Mouse (Mus musculus): ENCODE results near the gene Il9. TPM values are rescaled to one million over a fixed set of nuclear protein-coding genes. Genes with fewer than 3 reads are reported as not detected.

Gene Il9
- polyA plus RNA-seq, 1 experiment from 2014 or later = not detected

GRCm38 (mm10) chr13:56435615-56436287 lies 46.3 kb downstream of the Il9 start:
- peaks cover under 1% of the 10 kb centered on the region; the same call in 1 of the 2 replicates for H3K9me3 ChIP-seq (ENCODE audit: low read length)
- H3K4me1 ChIP-seq (ENCODE audit: insufficient read depth) = no peaks in the 10 kb centered on the region; the same call in none of the 2 replicates
- H3K4me3 ChIP-seq (ENCODE audit: low read depth, low read length) = no peak overlapping the region
- H3K27me3 ChIP-seq (ENCODE audit: insufficient read depth, low read length) = peaks cover 11% of the 10 kb centered on the region; the same call in 1 of the 2 replicates
- H3K36me3 ChIP-seq (replicated peaks; ENCODE audit: insufficient read depth, low read length) = no peaks in the 10 kb centered on the region
- DNase-seq (no peak), ATAC-seq (no peak)
- H3K27ac ChIP-seq (ENCODE audit: low read depth) = no peak overlapping the region
- no peak overlapping the region for H3K9ac ChIP-seq (replicated peaks)
- TF ChIP-seq EP300 (IDR thresholded peaks at IDR 0.05; ENCODE audit: low read depth) (no peak), CTCF (IDR thresholded peaks at IDR 0.05; ENCODE audit: low read depth) (peak; percentile 26)
- no peak overlapping the region for H3K4me2 ChIP-seq (ENCODE audit: low read depth, low read length)
- 62% methylated on average over 10 of the region's 10 CpGs for WGBS (ENCODE audit: insufficient replicate concordance)

- DNase-seq (peak; percentile 52), ATAC-seq (peak; percentile 9; the same call in 1 of the 2 replicates)
- H3K4me3 ChIP-seq (ENCODE audit: low read depth, low read length) = no peak overlapping the region
Measured at GRCm38 (mm10) chr13:56434311-56434751, 47.7 kb downstream of the Il9 start.

GRCm38 (mm10) chr13:56433466-56433865 lies 48.6 kb downstream of the Il9 start:
- WGBS (ENCODE audit: insufficient replicate concordance) = 16% methylated on average over 10 of the region's 10 CpGs
- no peak for ATAC-seq
- H3K9me3 ChIP-seq (ENCODE audit: low read length) = no peaks in the 10 kb centered on the region
- no peak overlapping the region for H3K9ac ChIP-seq (replicated peaks)
- peak; percentile 74 for DNase-seq
- no peak overlapping the region for H3K27ac ChIP-seq (ENCODE audit: low read depth)
- H3K4me1 ChIP-seq (ENCODE audit: insufficient read depth) = no peaks in the 10 kb centered on the region; the same call in none of the 2 replicates
- no peaks in the 10 kb centered on the region for H3K36me3 ChIP-seq (replicated peaks; ENCODE audit: insufficient read depth, low read length)
- TF ChIP-seq CTCF (IDR thresholded peaks at IDR 0.05; ENCODE audit: low read depth) (peak; percentile 73), EP300 (IDR thresholded peaks at IDR 0.05; ENCODE audit: low read depth) (no peak)
- no peak overlapping the region for H3K4me3 ChIP-seq (ENCODE audit: low read depth, low read length)
- no peak overlapping the region for H3K4me2 ChIP-seq (ENCODE audit: low read depth, low read length)
- peaks cover 11% of the 10 kb centered on the region; the same call in 1 of the 2 replicates for H3K27me3 ChIP-seq (ENCODE audit: insufficient read depth, low read length)

More at GRCm38 (mm10) chr13:56434311-56434751, 47.7 kb downstream of the Il9 start:
- H3K36me3 ChIP-seq (replicated peaks; ENCODE audit: insufficient read depth, low read length) = no peaks in the 10 kb centered on the region
- H3K4me1 ChIP-seq (ENCODE audit: insufficient read depth) = no peaks in the 10 kb centered on the region; the same call in none of the 2 replicates
- 61% methylated on average over 9 of the region's 9 CpGs for WGBS (ENCODE audit: insufficient replicate concordance)
- H3K9ac ChIP-seq (replicated peaks) = no peak overlapping the region
- no peak overlapping the region for H3K27ac ChIP-seq (ENCODE audit: low read depth)
- no peaks in the 10 kb centered on the region for H3K9me3 ChIP-seq (ENCODE audit: low read length)
- no peak for TF ChIP-seq EP300 (IDR thresholded peaks at IDR 0.05; ENCODE audit: low read depth)
- TF ChIP-seq CTCF (IDR thresholded peaks at IDR 0.05; ENCODE audit: low read depth) = no peak
- H3K27me3 ChIP-seq (ENCODE audit: insufficient read depth, low read length) = peaks cover 11% of the 10 kb centered on the region; the same call in 1 of the 2 replicates
- H3K4me2 ChIP-seq (ENCODE audit: low read depth, low read length) = no peak overlapping the region

GRCm38 (mm10) chr13:56432496-56432895 lies 49.5 kb downstream of the Il9 start:
- DNase-seq (no peak), ATAC-seq (no peak)
- H3K27ac ChIP-seq (ENCODE audit: low read depth) = no peak overlapping the region
- H3K36me3 ChIP-seq (replicated peaks; ENCODE audit: insufficient read depth, low read length) = no peaks in the 10 kb centered on the region
- H3K4me3 ChIP-seq (ENCODE audit: low read depth, low read length) = no peak overlapping the region
- no peak overlapping the region for H3K4me2 ChIP-seq (ENCODE audit: low read depth, low read length)
- no peak for TF ChIP-seq CTCF (IDR thresholded peaks at IDR 0.05; ENCODE audit: low read depth)
- TF ChIP-seq EP300 (IDR thresholded peaks at IDR 0.05; ENCODE audit: low read depth) = no peak
- no peaks in the 10 kb centered on the region for H3K9me3 ChIP-seq (ENCODE audit: low read length)
- H3K27me3 ChIP-seq (ENCODE audit: insufficient read depth, low read length) = 0 out of 2 replicates have a peak, but pooled peaks cover 6% of the 10 kb centered on the region
- H3K9ac ChIP-seq (replicated peaks) = no peak overlapping the region
- WGBS (ENCODE audit: insufficient replicate concordance) = 85% methylated on average over 12 of the region's 12 CpGs
- H3K4me1 ChIP-seq (ENCODE audit: insufficient read depth) = no peaks in the 10 kb centered on the region; the same call in 1 of the 2 replicates

Other genes starting within 250 kb of the Il9 start
- gene Neurog1, start 230.1 kb downstream of the Il9 start, polyA plus RNA-seq (2015; fragmentation: Nextera tagmentation; extraction: Ambion mirVana) = not detected in 2 replicates
- gene Cxcl14, start 185.7 kb downstream of the Il9 start, polyA plus RNA-seq (2015; fragmentation: Nextera tagmentation; extraction: Ambion mirVana) = 0.06 and 0.12 TPM in 2 replicates
- gene Gm3045, start 55.7 kb downstream of the Il9 start, polyA plus RNA-seq (2015; fragmentation: Nextera tagmentation; extraction: Ambion mirVana) = not detected in 2 replicates
- gene Slc25a48, start 43.9 kb downstream of the Il9 start, polyA plus RNA-seq (2015; fragmentation: Nextera tagmentation; extraction: Ambion mirVana) = 1.5 and 1.6 TPM in 2 replicates
- 1.2 and 1.5 TPM in 2 replicates for gene Fbxl21, start 40.2 kb upstream of the Il9 start, polyA plus RNA-seq (2015; fragmentation: Nextera tagmentation; extraction: Ambion mirVana)
- gene Lect2, start 66.3 kb upstream of the Il9 start, polyA plus RNA-seq (2015; fragmentation: Nextera tagmentation; extraction: Ambion mirVana) = 79.5 and 93.6 TPM in 2 replicates
- 24.9 and 26.8 TPM in 2 replicates for gene Tgfbi, start 127.3 kb upstream of the Il9 start, polyA plus RNA-seq (2015; fragmentation: Nextera tagmentation; extraction: Ambion mirVana)
- 3.5 and 3.8 TPM in 2 replicates for gene Smad5, start 220.8 kb upstream of the Il9 start, polyA plus RNA-seq (2015; fragmentation: Nextera tagmentation; extraction: Ambion mirVana)

Data from liver, postnatal 0 days (tissue).